Mouse (Mus musculus): ENCODE measurements at regions not wholly inside any gene's neighbourhood (a gene's known extent, or its start where the extent isn't known, plus 50 kb on each side); places are given as distances from the start of the nearest gene placed in this dataset.

- H3K9me3 ChIP-seq, result no peaks in the 10 kb centered on the region
- no peaks in the 10 kb centered on the region for H3K4me1 ChIP-seq
- H3K27me3 ChIP-seq (ENCODE audit: poor library complexity, severe bottlenecking), result no peaks in the 10 kb centered on the region
- H3K36me3 ChIP-seq (replicated peaks), result no peaks in the 10 kb centered on the region
- no peak for DNase-seq (ENCODE audit: extremely low spot score, low spot score)
- no peak overlapping the region for H3K4me3 ChIP-seq
- H3K27ac ChIP-seq, result no peak overlapping the region
Observed at GRCm38 (mm10) chr13:80946034-80946433, 62.9 kb downstream of the Arrdc3 start.

GRCm38 (mm10) chr13:80947705-80948104 is 64.5 kb downstream of the Arrdc3 start:
- 80% methylated on average over 6 of the region's 6 CpGs for whole genome bisulfite sequencing
- Histone ChIP-seq H3K4me1 (peaks cover 5% of the 10 kb centered on the region), H3K36me3 (replicated peaks) (no peaks in the 10 kb centered on the region), H3K4me3 (no peak overlapping the region), H3K27ac (no peak overlapping the region), H3K9me3 (no peaks in the 10 kb centered on the region), H3K27me3 (ENCODE audit: poor library complexity, severe bottlenecking) (no peaks in the 10 kb centered on the region)
- DNase-seq (ENCODE audit: extremely low spot score, low spot score), result no peak

GRCm38 (mm10) chr13:80949133-80949697 is 66.0 kb downstream of the Arrdc3 start:
- no peaks in the 10 kb centered on the region for H3K9me3 ChIP-seq
- DNase-seq (ENCODE audit: extremely low spot score, low spot score), result no peak
- H3K36me3 ChIP-seq (replicated peaks), result no peaks in the 10 kb centered on the region
- no peaks in the 10 kb centered on the region for H3K27me3 ChIP-seq (ENCODE audit: poor library complexity, severe bottlenecking)
- 76% methylated on average over 6 of the region's 6 CpGs for WGBS
- no peak overlapping the region for H3K27ac ChIP-seq
- peaks cover 20% of the 10 kb centered on the region for H3K4me1 ChIP-seq
- no peak overlapping the region for H3K4me3 ChIP-seq

- DNase-seq (ENCODE audit: extremely low spot score, low spot score), result no peak
- Histone ChIP-seq H3K36me3 (replicated peaks) (no peaks in the 10 kb centered on the region), H3K4me1 (peaks cover 24% of the 10 kb centered on the region), H3K9me3 (no peaks in the 10 kb centered on the region), H3K27ac (no peak overlapping the region), H3K27me3 (ENCODE audit: poor library complexity, severe bottlenecking) (no peaks in the 10 kb centered on the region), H3K4me3 (no peak overlapping the region)
- 75% methylated on average over 2 of the region's 2 CpGs for WGBS
Observed at GRCm38 (mm10) chr13:80950239-80950638, 67.1 kb downstream of the Arrdc3 start.

- Histone ChIP-seq H3K27ac (no peak overlapping the region), H3K36me3 (replicated peaks) (no peaks in the 10 kb centered on the region), H3K4me3 (no peak overlapping the region), H3K9me3 (no peaks in the 10 kb centered on the region), H3K27me3 (ENCODE audit: poor library complexity, severe bottlenecking) (no peaks in the 10 kb centered on the region), H3K4me1 (peaks cover 24% of the 10 kb centered on the region)
- 87% methylated on average over 3 of the region's 3 CpGs for WGBS
- no peak for DNase-seq (ENCODE audit: extremely low spot score, low spot score)
Observed at GRCm38 (mm10) chr13:80950803-80951202, 67.6 kb downstream of the Arrdc3 start.

- 87% methylated on average over 3 of the region's 3 CpGs for WGBS
Observed at GRCm38 (mm10) chr13:80951327-80951726, 68.1 kb downstream of the Arrdc3 start.

GRCm38 (mm10) chr13:80952851-80953250 is 69.7 kb downstream of the Arrdc3 start:
- no peak overlapping the region for H3K4me3 ChIP-seq
- no peak for DNase-seq (ENCODE audit: extremely low spot score, low spot score)
- H3K27ac ChIP-seq, result no peak overlapping the region
- H3K9me3 ChIP-seq, result no peaks in the 10 kb centered on the region
- no peaks in the 10 kb centered on the region for H3K27me3 ChIP-seq (ENCODE audit: poor library complexity, severe bottlenecking)
- H3K36me3 ChIP-seq (replicated peaks), result no peaks in the 10 kb centered on the region
- H3K4me1 ChIP-seq, result peaks cover 24% of the 10 kb centered on the region
- 91% methylated on average over 4 of the region's 4 CpGs for WGBS

More at GRCm38 (mm10) chr13:80951327-80951726, 68.1 kb downstream of the Arrdc3 start:
- Histone ChIP-seq H3K9me3 (no peaks in the 10 kb centered on the region), H3K27ac (no peak overlapping the region), H3K27me3 (ENCODE audit: poor library complexity, severe bottlenecking) (no peaks in the 10 kb centered on the region), H3K36me3 (replicated peaks) (no peaks in the 10 kb centered on the region), H3K4me3 (no peak overlapping the region), H3K4me1 (peaks cover 24% of the 10 kb centered on the region)
- no peak for DNase-seq (ENCODE audit: extremely low spot score, low spot score)

GRCm38 (mm10) chr13:80954059-80954645 is 71.0 kb downstream of the Arrdc3 start:
- 60% methylated on average over 6 of the region's 6 CpGs for WGBS
- H3K4me1 ChIP-seq, result peaks cover 24% of the 10 kb centered on the region
- no peaks in the 10 kb centered on the region for H3K9me3 ChIP-seq
- no peaks in the 10 kb centered on the region for H3K27me3 ChIP-seq (ENCODE audit: poor library complexity, severe bottlenecking)
- no peak overlapping the region for H3K4me3 ChIP-seq
- DNase-seq (ENCODE audit: extremely low spot score, low spot score), result no peak
- H3K27ac ChIP-seq, result peak overlapping the region; percentile 20; the same call in 1 of the 2 replicates
- H3K36me3 ChIP-seq (replicated peaks), result no peaks in the 10 kb centered on the region

- no peak for DNase-seq (ENCODE audit: extremely low spot score, low spot score)
- H3K36me3 ChIP-seq (replicated peaks), result no peaks in the 10 kb centered on the region
- no peak overlapping the region for H3K4me3 ChIP-seq
- H3K27ac ChIP-seq, result no peak overlapping the region
- H3K9me3 ChIP-seq, result no peaks in the 10 kb centered on the region
- H3K27me3 ChIP-seq (ENCODE audit: poor library complexity, severe bottlenecking), result no peaks in the 10 kb centered on the region
- peaks cover 24% of the 10 kb centered on the region for H3K4me1 ChIP-seq
- 87% methylated on average over 1 of the region's 1 CpGs for WGBS
Observed at GRCm38 (mm10) chr13:80956966-80957365, 73.8 kb downstream of the Arrdc3 start.

GRCm38 (mm10) chr13:80957419-80958139 is 74.4 kb downstream of the Arrdc3 start:
- Histone ChIP-seq H3K27me3 (ENCODE audit: poor library complexity, severe bottlenecking) (no peaks in the 10 kb centered on the region), H3K27ac (no peak overlapping the region), H3K4me3 (no peak overlapping the region), H3K4me1 (peaks cover 26% of the 10 kb centered on the region), H3K9me3 (no peaks in the 10 kb centered on the region), H3K36me3 (replicated peaks) (no peaks in the 10 kb centered on the region)
- WGBS, result 87% methylated on average over 6 of the region's 6 CpGs
- DNase-seq (ENCODE audit: extremely low spot score, low spot score), result no peak

- H3K4me3 ChIP-seq, result no peak overlapping the region
- H3K9me3 ChIP-seq, result no peaks in the 10 kb centered on the region
- peaks cover 16% of the 10 kb centered on the region for H3K27me3 ChIP-seq (ENCODE audit: poor library complexity, severe bottlenecking)
- DNase-seq (ENCODE audit: extremely low spot score, low spot score), result no peak
- no peaks in the 10 kb centered on the region for H3K36me3 ChIP-seq (replicated peaks)
- peaks cover 13% of the 10 kb centered on the region for H3K4me1 ChIP-seq
- 100% methylated on average over 1 of the region's 1 CpGs for WGBS
- no peak overlapping the region for H3K27ac ChIP-seq
Observed at GRCm38 (mm10) chr13:80959763-80960162, 76.6 kb downstream of the Arrdc3 start.

- Histone ChIP-seq H3K27ac (no peak overlapping the region), H3K9me3 (no peaks in the 10 kb centered on the region), H3K36me3 (replicated peaks) (no peaks in the 10 kb centered on the region), H3K27me3 (ENCODE audit: poor library complexity, severe bottlenecking) (peaks cover 18% of the 10 kb centered on the region), H3K4me1 (peaks cover 13% of the 10 kb centered on the region), H3K4me3 (peak overlapping the region; percentile 61)
- 48% methylated on average over 7 of the region's 7 CpGs for whole genome bisulfite sequencing
- no peak for DNase-seq (ENCODE audit: extremely low spot score, low spot score)
Observed at GRCm38 (mm10) chr13:80961985-80962617, 78.9 kb downstream of the Arrdc3 start.

All from forebrain, embryonic 10.5 days (tissue).